Mouse (Mus musculus): Measurements from ENCODE around the gene Sec14l3.
A peak's percentile ranks its signal among the peaks of the same experiment; 100 is the strongest.
"Not testable (repeated sequence)": the region's sequence is repeated elsewhere in the genome, so short reads cannot be mapped to it uniquely, and the experiment has no call there.

Sec14l3 gene

DNA sequence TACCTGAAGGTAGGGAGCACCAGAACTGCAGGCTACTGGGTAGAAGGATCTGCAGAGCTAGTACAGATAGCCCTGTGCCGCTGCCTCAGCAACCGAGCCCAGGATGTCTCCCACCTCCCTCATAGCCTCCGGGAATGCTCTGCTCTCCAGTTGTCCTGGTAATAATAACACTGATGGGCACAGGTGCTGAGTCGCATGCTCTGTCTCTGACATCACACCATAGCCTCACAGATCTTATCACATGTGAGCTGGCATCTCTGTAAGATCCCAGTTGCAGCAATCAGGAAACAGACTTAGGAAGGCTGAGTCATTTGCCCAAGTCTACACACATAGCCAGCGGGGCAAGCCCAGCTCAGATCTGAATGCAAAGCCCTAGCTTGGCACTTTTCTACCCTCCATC, 37.2 kb downstream of the Sec14l3 start:
- no peak for DNase-seq (ENCODE audit: low read depth, low spot score)

DNA sequence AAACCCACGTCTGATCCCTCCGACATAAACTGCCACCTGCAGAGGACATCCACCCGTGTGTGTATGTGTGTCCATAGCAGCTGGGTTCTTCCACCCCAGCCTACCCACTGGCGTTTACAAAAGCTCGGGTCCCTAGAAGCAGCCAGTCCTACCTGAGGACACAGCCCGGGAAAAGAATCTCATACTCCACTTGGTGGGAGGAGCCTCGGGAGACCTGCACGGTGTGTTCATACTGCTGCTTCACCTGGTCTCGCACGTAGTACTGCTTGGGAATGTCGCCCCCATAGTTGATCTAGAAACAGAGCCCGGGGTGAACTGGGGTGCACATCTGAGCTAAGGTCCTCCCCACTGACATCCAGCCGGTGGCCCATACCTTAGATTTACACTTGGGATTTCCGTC, 38.9 kb downstream of the Sec14l3 start:
- DNase-seq (ENCODE audit: low read depth, low spot score): no peak

- DNase-seq (ENCODE audit: low read depth, low spot score): no peak
Measured at GRCm38 (mm10) chr11:4104989-4105388, 40.3 kb downstream of the Sec14l3 start.

GRCm38 (mm10) chr11:4105444-4105843, 40.8 kb downstream of the Sec14l3 start:
- no peak for DNase-seq (ENCODE audit: low read depth, low spot score)

DNA sequence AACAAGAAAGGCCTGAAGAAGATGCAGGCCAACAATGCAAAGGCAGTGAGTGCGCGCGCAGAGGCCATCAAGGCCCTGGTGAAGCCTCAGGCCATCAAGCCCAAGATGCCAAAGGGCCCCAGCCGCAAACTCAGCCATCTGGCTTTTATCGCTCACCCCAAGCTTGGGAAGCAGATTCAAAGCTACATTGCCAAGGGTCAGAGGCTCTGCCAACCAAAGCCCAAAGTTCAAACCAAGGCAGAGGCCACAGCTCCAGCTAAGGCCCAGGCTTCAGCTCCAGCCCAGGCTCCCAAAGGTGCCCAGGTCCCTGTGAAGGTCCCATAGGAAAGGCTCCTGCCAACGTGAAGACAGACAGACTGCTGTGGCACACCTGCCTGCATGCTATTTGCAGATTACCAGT, 43.3 kb downstream of the Sec14l3 start:
- not testable (repeated sequence) for DNase-seq (ENCODE audit: low read depth, low spot score)

- DNase-seq (ENCODE audit: low read depth, low spot score): no peak
Measured at GRCm38 (mm10) chr11:4108691-4109090, 44.0 kb downstream of the Sec14l3 start.

GRCm38 (mm10) chr11:4112033-4112432, 47.4 kb downstream of the Sec14l3 start:
- DNase-seq (ENCODE audit: low read depth, low spot score): no peak

- no peak for DNase-seq (ENCODE audit: low read depth, low spot score)
Measured at GRCm38 (mm10) chr11:4112861-4113260, 48.2 kb downstream of the Sec14l3 start.

- DNase-seq (ENCODE audit: low read depth, low spot score): no peak
Measured at GRCm38 (mm10) chr11:4113496-4113895, 48.9 kb downstream of the Sec14l3 start.

GRCm38 (mm10) chr11:4113970-4114369, 49.3 kb downstream of the Sec14l3 start:
- no peak for DNase-seq (ENCODE audit: low read depth, low spot score)

DNA sequence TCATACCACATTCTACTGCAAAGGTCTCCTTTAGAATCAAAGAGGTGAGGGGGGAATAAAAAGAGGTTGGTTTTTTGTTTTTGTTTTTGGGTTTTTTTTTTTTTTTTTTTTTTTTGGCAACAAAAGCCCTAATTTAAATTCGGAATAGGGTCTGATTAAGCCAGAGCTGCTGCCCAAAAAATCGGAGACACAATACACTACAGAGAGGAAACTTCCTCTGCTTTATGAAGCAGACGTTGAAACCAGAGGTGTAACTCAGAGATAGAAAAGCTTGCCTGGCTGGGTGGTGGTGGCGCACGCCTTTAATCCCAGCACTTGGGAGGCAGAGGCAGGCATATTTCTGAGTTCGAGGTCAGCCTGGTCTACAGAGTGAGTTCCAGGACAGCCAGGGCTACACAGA, 49.9 kb downstream of the Sec14l3 start:
- DNase-seq (ENCODE audit: low read depth, low spot score): not testable (repeated sequence)

DNA sequence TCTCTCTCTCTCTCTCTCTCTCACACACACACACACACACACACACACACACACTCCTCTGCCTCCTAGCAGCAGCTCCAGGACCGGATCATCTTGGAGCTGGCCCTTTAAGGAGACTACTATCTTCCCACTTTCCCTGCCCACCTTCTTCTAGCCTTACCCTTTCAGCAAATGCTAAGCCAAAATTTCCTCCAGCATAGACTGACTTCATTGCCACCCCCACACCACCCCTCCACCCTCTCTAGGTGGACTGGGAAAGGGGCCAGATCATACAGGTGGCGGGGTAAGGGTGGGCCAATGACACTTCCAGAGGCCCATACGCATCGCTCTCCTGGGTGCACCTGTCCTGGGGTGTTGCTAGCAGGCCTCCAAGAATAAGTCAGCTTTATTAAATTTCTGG, 50.8 kb downstream of the Sec14l3 start:
- DNase-seq (ENCODE audit: low read depth, low spot score): no peak

- DNase-seq (ENCODE audit: low read depth, low spot score): no peak
Measured at GRCm38 (mm10) chr11:4116458-4117141, 52.0 kb downstream of the Sec14l3 start.

DNA sequence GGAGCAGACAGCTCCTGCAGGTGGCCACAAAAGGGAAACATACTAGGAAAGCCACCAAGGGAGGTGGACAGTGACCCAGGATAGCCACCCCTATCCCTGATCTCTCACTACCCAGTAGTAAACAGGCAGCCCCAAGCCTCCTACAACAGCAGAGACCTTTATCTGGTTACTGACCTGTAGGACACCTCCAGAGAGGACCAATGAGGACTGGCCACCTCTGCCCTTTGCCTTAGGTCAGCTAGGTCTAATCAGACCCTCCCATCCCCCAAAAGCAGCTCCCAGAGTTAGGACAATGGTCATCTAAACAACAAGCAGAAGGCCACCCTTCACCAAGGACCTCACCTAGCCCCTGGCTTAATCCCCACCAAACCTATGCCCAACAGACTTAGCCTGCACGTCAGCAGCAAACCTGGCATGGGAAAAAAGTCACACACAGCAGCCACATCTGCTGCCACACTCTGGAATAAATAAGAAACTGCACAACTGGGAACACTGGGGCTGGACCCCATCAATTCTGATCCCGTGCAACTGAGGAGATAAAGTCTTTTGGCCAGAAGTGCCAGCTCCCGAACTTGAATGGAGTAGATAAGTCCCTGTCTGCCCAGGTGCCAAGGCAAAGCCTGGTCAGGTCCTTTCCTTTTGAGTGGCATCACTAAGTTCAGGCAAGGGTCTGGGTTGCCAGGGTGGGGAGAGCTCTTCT, 52.9 kb downstream of the Sec14l3 start:
- no peak for DNase-seq (ENCODE audit: low read depth, low spot score)

GRCm38 (mm10) chr11:4118081-4118921, 53.7 kb downstream of the Sec14l3 start:
- DNase-seq (ENCODE audit: low read depth, low spot score): peak; percentile 62

DNA sequence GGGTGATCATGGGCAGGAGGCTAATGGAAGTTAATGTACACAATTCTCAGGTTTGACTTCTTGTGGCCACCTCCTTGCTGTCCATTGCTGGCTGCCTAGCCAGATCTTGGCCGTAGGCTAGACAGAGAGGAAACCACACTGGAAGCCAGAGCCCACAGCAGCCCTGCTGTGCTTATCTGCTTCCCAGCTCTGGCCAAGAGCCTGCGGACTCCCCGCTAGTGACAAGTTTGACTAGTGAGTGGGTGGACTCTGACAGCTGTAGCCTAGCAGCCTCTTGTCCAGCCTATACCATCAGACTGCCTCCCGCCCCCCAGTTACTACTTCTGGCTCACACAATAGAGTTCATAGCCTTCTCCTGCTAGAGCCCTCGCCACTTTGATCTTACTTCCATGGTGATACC, 55.0 kb downstream of the Sec14l3 start:
- DNase-seq (ENCODE audit: low read depth, low spot score): no peak

DNA sequence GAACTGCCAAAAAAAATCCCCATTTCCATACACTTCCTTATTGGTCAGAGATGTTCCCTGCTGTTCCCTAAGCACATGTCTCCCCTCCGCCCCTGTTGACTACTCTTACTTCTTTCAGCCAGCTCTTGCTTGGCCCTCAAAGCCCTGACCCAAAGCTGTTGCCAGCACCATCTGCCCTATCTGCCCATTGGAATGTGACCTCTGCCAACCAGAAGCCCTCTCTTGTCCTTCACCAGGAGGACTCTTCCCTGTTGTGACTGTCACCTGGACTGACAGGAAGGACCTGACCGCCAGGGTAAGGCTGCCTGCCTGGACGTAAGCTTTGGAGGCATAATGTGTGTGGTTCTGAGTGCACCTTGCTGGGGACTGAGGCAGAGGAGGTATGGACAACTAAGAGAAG, 57.0 kb downstream of the Sec14l3 start:
- no peak for DNase-seq (ENCODE audit: low read depth, low spot score)

DNA sequence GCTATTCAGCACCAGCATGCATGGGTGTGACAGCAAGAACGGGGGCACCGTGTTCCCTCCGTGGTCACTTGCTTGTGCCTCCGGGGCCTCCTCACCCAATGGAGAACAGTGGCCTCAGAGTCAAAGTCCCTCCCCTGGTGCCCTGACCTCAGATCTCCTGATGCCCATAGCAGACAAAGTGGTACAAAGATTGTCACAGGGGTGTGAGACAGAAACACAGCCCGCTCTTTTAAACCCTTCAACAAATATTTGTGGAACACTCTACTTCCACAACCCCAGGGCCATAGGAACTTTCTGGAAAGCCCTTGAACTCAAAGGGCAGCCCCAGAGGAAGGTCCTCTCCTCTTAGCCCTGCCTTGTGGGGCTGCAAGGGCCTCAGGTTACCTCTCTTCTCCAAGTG, 57.6 kb downstream of the Sec14l3 start:
- DNase-seq (ENCODE audit: low read depth, low spot score): no peak

- DNase-seq (ENCODE audit: low read depth, low spot score): peak; percentile 78
Measured at GRCm38 (mm10) chr11:4122742-4123579, 58.3 kb downstream of the Sec14l3 start, which contains the start of gene Sec14l2. Sec14l2 (minus strand) TSS chr11:4123415.

- peak; percentile 67 for DNase-seq (ENCODE audit: low read depth, low spot score)
Measured at GRCm38 (mm10) chr11:4123922-4124321, 59.3 kb downstream of the Sec14l3 start.

- DNase-seq (ENCODE audit: low read depth, low spot score): peak; percentile 36
Measured at GRCm38 (mm10) chr11:4127059-4127458, 62.4 kb downstream of the Sec14l3 start.

Measured in CD4-positive, CD25-positive, alpha-beta regulatory T cell, adult 2 months (primary cell).